Mouse (Mus musculus) cerebellum, adult 2 months (tissue): Measurements from ENCODE around the gene Dntt. TPM values are rescaled to one million over a fixed set of nuclear protein-coding genes. Genes with fewer than 3 reads are reported as not detected.
A peak's percentile ranks its signal among the peaks of the same experiment; 100 is the strongest.

Experiments
- DNase-seq, 2 experiments: peaks; one replicate each; pipeline ENCODE4 v3.0.0; 2021
- H3K27ac ChIP-seq: fragments of 200-500 bp; 2 replicates; pipeline ENCODE4 v1.5.1; 2012; ENCODE audit warnings: low read length, control low read depth, inconsistent platforms; ENCODE audit not compliant: insufficient read depth
- H3K27me3 ChIP-seq: fragments of 200-500 bp; 2 replicates; pipeline ENCODE4 v1.6.1; 2012; ENCODE audit warnings: inconsistent platforms, mild to moderate bottlenecking, low read length, moderate library complexity; ENCODE audit not compliant: control insufficient read depth, insufficient read depth
- H3K4me1 ChIP-seq: fragments of 200-500 bp; 2 replicates; pipeline ENCODE4 v1.6.1; 2011; ENCODE audit warnings: low read length; ENCODE audit not compliant: control insufficient read depth, insufficient read depth
- H3K4me3 ChIP-seq: fragments of 200-500 bp; replicated peaks from 2 replicates; pipeline ENCODE3; 2011; ENCODE audit warnings: mild to moderate bottlenecking, low read depth, low read length, control low read depth; ENCODE audit not compliant: insufficient read depth
- CTCF ChIP-seq: fragments of 200-500 bp; IDR thresholded peaks from 2 replicates; pipeline ENCODE4 v1.5.1; 2011; ENCODE audit warnings: low read depth, mild to moderate bottlenecking, control low read depth, low read length, moderate library complexity, borderline replicate concordance; ENCODE audit not compliant: insufficient read depth
- POLR2A ChIP-seq: fragments of 200-500 bp; IDR thresholded peaks from 2 replicates; pipeline ENCODE4 v1.6.1; 2011; ENCODE audit warnings: low read length, control low read depth, borderline replicate concordance; ENCODE audit not compliant: insufficient read depth
- whole genome bisulfite sequencing: fragments of 180-500 bp; shearing (Covaris S2); methylation state at CpG from one replicate; pipeline ENCODE4 v1.1.7; 2018; 5-methylcytosine and 5-hydroxymethylcytosine counted together
- polyA plus RNA-seq: library from polyadenylated mRNA; depleted of rRNA; stranded (reverse); fragments of >200 nt; gene quantifications from 2 replicates; pipeline ENCODE4 v1.2.3, GENCODE M21; 2012

The Dntt gene
- polyA plus RNA-seq, 1 experiment, result not detected

- H3K4me3 ChIP-seq, result no peak overlapping the region
- DNase-seq, result no peak
- 92% methylated on average over 3 of the region's 3 CpGs for WGBS
- no peaks in the 10 kb centered on the region for H3K4me1 ChIP-seq
- TF ChIP-seq POLR2A, result no peak
- TF ChIP-seq CTCF, result no peak
- H3K27ac ChIP-seq, result no peak overlapping the region
- H3K27me3 ChIP-seq, result no peaks in the 10 kb centered on the region
Observed at GRCm38 (mm10) chr19:41048187-41048559, 19.1 kb downstream of the Dntt start.

DNA sequence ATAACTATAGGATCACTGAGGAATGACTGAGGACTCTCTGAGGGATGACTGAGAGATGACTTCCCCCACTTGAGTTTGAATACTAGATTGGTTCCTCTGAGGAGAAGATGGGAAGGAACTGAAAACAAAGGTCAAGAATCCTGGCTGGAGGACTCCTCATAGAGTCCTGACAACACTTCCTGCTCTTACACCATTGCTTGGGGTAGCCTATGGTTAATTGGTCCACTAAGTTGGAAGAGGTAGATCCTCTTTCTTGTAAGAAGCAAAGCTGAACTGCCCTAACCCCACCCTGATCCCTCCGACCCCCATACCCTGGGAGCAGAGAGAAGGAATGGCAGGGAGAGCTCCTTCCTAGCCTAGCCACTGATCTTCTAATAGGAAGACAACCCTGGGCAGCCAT, 22.6 kb downstream of the Dntt start:
- no peak overlapping the region for H3K4me3 ChIP-seq
- TF ChIP-seq CTCF (no peak), POLR2A (no peak)
- DNase-seq, result no peak
- WGBS, result 86% methylated on average over 1 of the region's 1 CpGs
- H3K4me1 ChIP-seq, result no peaks in the 10 kb centered on the region
- no peaks in the 10 kb centered on the region for H3K27me3 ChIP-seq
- no peak overlapping the region for H3K27ac ChIP-seq

- TF ChIP-seq POLR2A (no peak), CTCF (no peak)
- DNase-seq, result no peak
- WGBS, result 61% methylated on average over 5 of the region's 5 CpGs
- H3K4me1 ChIP-seq, result no peaks in the 10 kb centered on the region
- H3K4me3 ChIP-seq, result no peak overlapping the region
- no peak overlapping the region for H3K27ac ChIP-seq
- H3K27me3 ChIP-seq, result no peaks in the 10 kb centered on the region
Observed at GRCm38 (mm10) chr19:41052247-41052646, 23.2 kb downstream of the Dntt start.

GRCm38 (mm10) chr19:41053530-41053929, 24.5 kb downstream of the Dntt start:
- WGBS, result 49% methylated on average over 10 of the region's 10 CpGs
- no peaks in the 10 kb centered on the region for H3K27me3 ChIP-seq
- TF ChIP-seq CTCF (no peak), POLR2A (no peak)
- DNase-seq, result no peak
- H3K4me1 ChIP-seq, result no peaks in the 10 kb centered on the region
- H3K27ac ChIP-seq, result no peak overlapping the region
- no peak overlapping the region for H3K4me3 ChIP-seq

DNA sequence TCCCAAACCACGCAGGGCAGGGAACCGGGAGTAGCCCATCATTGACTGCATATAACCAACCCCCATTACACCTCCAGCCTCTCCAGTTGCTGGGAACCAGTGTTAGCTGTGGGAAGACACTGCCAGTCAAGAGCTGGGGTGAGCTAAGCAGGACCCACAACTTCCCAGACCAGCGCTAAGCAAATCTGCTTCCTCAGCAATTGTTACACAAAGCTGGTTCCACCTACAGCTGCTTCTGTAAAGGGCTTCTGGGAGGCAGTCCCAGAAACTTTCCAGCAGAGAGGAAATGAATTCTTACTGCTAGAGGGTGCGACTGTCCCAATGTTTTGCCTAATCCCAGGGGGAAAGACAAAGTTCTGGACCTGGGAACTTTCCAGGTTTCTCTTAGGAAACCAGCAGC, 25.6 kb downstream of the Dntt start:
- DNase-seq, result no peak
- H3K27me3 ChIP-seq, result no peaks in the 10 kb centered on the region
- 26% methylated on average over 4 of the region's 4 CpGs for WGBS
- no peak overlapping the region for H3K4me3 ChIP-seq
- H3K4me1 ChIP-seq, result no peaks in the 10 kb centered on the region
- TF ChIP-seq POLR2A (no peak), CTCF (no peak)
- H3K27ac ChIP-seq, result no peak overlapping the region

DNA sequence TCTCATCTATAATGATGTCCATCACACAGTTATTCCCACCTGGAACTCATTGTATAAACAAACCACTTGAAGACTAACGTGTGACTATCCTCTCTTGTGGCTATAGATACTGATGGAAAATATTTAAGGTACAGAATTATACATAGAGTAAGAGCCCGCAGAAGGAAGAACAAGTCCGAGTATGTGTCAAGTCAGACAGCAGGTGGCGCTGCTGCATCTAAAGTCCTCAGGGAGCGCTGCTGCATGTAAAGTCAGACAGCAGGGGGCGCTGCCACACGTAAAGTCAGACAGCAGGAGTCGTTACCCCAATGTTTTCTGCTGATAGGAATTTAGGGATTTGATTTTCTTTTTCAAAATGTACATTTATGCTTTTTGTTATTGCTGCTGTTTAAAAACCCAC, 42.4 kb downstream of the Dntt start:
- Histone ChIP-seq H3K4me3 (no peak overlapping the region), H3K4me1 (no peaks in the 10 kb centered on the region), H3K27me3 (no peaks in the 10 kb centered on the region), H3K27ac (no peak overlapping the region)
- no peak for TF ChIP-seq POLR2A
- peak; percentile 95 for TF ChIP-seq CTCF
- WGBS, result 4% methylated on average over 8 of the region's 8 CpGs
- peak; percentile 69 to 75 for DNase-seq

GRCm38 (mm10) chr19:41073746-41074455, 44.8 kb downstream of the Dntt start:
- no peak for DNase-seq
- no peaks in the 10 kb centered on the region for H3K27me3 ChIP-seq
- TF ChIP-seq POLR2A (no peak), CTCF (no peak)
- no peak overlapping the region for H3K4me3 ChIP-seq
- 80% methylated on average over 14 of the region's 14 CpGs for WGBS
- no peaks in the 10 kb centered on the region for H3K4me1 ChIP-seq
- no peak overlapping the region for H3K27ac ChIP-seq

DNA sequence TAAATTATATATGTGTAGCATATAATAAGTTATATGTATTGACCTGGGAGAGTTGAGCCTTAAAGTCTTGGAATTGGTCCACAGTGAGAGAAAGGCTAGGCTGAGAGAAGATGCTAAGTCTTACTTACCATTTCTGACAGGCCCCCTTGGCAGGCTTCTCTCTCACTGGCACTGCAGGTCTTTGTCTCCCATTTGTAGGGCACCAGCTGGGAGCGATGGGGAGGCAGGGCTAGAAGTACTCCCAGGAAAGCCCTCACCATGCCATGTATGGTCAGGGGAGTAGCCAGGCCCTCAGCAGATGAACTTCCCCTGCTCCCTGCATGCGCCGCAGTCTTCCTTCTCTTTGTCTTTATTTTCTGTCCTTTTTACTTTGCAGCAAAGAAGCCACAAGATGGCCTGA, 47.8 kb downstream of the Dntt start, which contains the start of gene Opalin:
Gene Opalin (minus strand): TSS at position 208 of the 400 bp plus-strand sequence.
- WGBS, result 66% methylated on average over 3 of the region's 3 CpGs
- Histone ChIP-seq H3K4me3 (no peak within 1 kb of the TSS), H3K27ac (no peak within 1 kb of the TSS), H3K4me1 (no peaks in the 10 kb centered on the region), H3K27me3 (no peaks in the 10 kb centered on the region)
- DNase-seq, result no peak
- TF ChIP-seq CTCF, result no peak
- TF ChIP-seq POLR2A, result no peak
